In genomic region chr6:100929759-100930358, GRCm38 (mm10) we compare ENCODE assay signal across 14 mouse cellular contexts.
A peak's percentile ranks its signal among the peaks of the same experiment; 100 is the strongest.
DNase-seq lines count a peak whose midpoint lies in the region; ATAC-seq lines count a peak whose summit lies in the region.
"Had no signal": no experiment of that assay in that cellular context is flagged by ENCODE, and none has a peak within 500 bp of the region (broad histone marks: within the 10 kb centered on the region; RNA-seq: fewer than 3 reads in every experiment).

No protein-coding gene starts in this region.

- H3K27me3 ChIP-seq in kidney, embryonic 16.5 days (ENCODE audit: insufficient read depth, low read length) = no peaks in the 10 kb centered on the region

- ATAC-seq in hematopoietic stem cell, adult 5-6 weeks (replicated peaks in 1 of 2; ENCODE audit: insufficient read depth in 1 of 2, low FRiP score in 2 of 2, low TSS enrichment in 1 of 2, low read depth in 1 of 2, poor library complexity in 2 of 2, severe bottlenecking in 2 of 2) = peak; percentile 36 to 37; a peak in 1 of 4 replicates
- ATAC-seq in inflammation-experienced regulatory T-cells, adult 6 months = no peak
- no peak for ATAC-seq in kidney, embryonic 16.5 days (ENCODE audit: low FRiP score, low TSS enrichment)
- ATAC-seq: intestine, embryonic 16.5 days had no signal

- no peak overlapping the region for H3K4me3 ChIP-seq in kidney, embryonic 16.5 days (ENCODE audit: low read length)

- no peak overlapping the region for H3K27ac ChIP-seq in kidney, embryonic 16.5 days (ENCODE audit: low read length)
- H3K27ac ChIP-seq: stomach, postnatal 0 days had no signal

- H3K4me1 ChIP-seq in kidney, embryonic 16.5 days (ENCODE audit: insufficient read depth, low read length) = peaks cover 11% of the 10 kb centered on the region

- 7% methylated on average over 10 of the region's 10 CpGs for WGBS in kidney, embryonic 16.5 days

- H3K36me3 ChIP-seq in kidney, embryonic 16.5 days (ENCODE audit: insufficient read depth, low read length) = no peaks in the 10 kb centered on the region

- no peak overlapping the region for H3K4me2 ChIP-seq in kidney, embryonic 16.5 days (replicated peaks; ENCODE audit: low read depth, low read length)
- H3K4me2 ChIP-seq: liver, embryonic 11.5 days; midbrain, embryonic 11.5 days had no signal

- no peaks in the 10 kb centered on the region for H3K9me3 ChIP-seq in kidney, embryonic 16.5 days (ENCODE audit: low read length)

- H3K9ac ChIP-seq in kidney, embryonic 16.5 days (replicated peaks; ENCODE audit: low read length) = no peak overlapping the region

- peak; percentile 88 for DNase-seq in heart, adult 11 months
- DNase-seq in heart, adult 8-10 months (ENCODE audit: low spot score) = no peak
- peak; percentile 43 for DNase-seq in right cerebral cortex, adult 18-20 months
- DNase-seq in right cerebral cortex, postnatal 14 days = no peak
- DNase-seq in right cerebral cortex, postnatal 36 days (ENCODE audit: low spot score in 2 of 2) = peak; percentile 35 to 43
- DNase-seq: cerebellum, adult 18-20 months; retina, postnatal 1 day had no signal

Comparison
In these comparisons a context has a peak if more than half of its experiments do, and no peak if none do; other contexts are left out.
1. DNase-seq: peak in heart, adult 11 months (single experiment), right cerebral cortex, adult 18-20 months (single experiment) and right cerebral cortex, postnatal 36 days (2 of 2); none in heart, adult 8-10 months (single experiment) and right cerebral cortex, postnatal 14 days (single experiment).
2. ATAC-seq: peak in hematopoietic stem cell, adult 5-6 weeks (2 of 2); none in inflammation-experienced regulatory T-cells, adult 6 months (single experiment) and kidney, embryonic 16.5 days (single experiment).